Mouse (Mus musculus): ENCODE results near the gene Rph3a. TPM values are rescaled to one million over a fixed set of nuclear protein-coding genes. Genes with fewer than 3 reads are reported as not detected.

Gene Rph3a
- total and polyA plus RNA-seq, 3 experiments, result not detected

- Histone ChIP-seq H3K9me3 (replicated peaks; ENCODE audit: low read length) (peaks cover 4% of the 10 kb centered on the region), H3K27ac (ENCODE audit: insufficient read depth, low read depth) (no peak overlapping the region), H3K9ac (ENCODE audit: insufficient read depth, low read depth) (no peak overlapping the region), H3K27me3 (replicated peaks) (peaks cover 66% of the 10 kb centered on the region), H3K4me3 (replicated peaks in 1 of 3; ENCODE audit: low read depth in 2 of 3, low read length in 2 of 3, poor library complexity in 1 of 3) (no peak overlapping the region), H3K79me2 (replicated peaks; ENCODE audit: control insufficient read depth, extremely low read depth, insufficient read depth, poor library complexity, severe bottlenecking) (no peaks in the 10 kb centered on the region), H3K36me3 (replicated peaks in 1 of 2; ENCODE audit: control insufficient read depth in 1 of 2, insufficient read depth in 1 of 2, low read length in 1 of 2) (no peaks in the 10 kb centered on the region), H3K4me1 (ENCODE audit: control insufficient read depth in 1 of 2, insufficient read depth in 2 of 2) (peaks cover 17 to 44% of the 10 kb centered on the region in 2 experiments), H3K4me2 (ENCODE audit: insufficient read depth, low read depth, poor library complexity, severe bottlenecking) (peak overlapping the region; percentile 23; the same call in 1 of the 2 replicates)
- in situ Hi-C loops (cut with MboI; ENCODE audit: low pct_ligation_motif_present, low pct_unique_long_range_greater_than_20kb, low sequenced_read_pairs) (no loop called here), dilution Hi-C loops (cut with MboI; ENCODE audit: extremely low pct_ligation_motif_present, extremely low pct_unique_long_range_greater_than_20kb, low sequenced_read_pairs) (no loop called here)
- no peak for DNase-seq (ENCODE audit: extremely low read depth)
- no peak for TF ChIP-seq EP300 (IDR thresholded peaks at IDR 0.05; ENCODE audit: low read length)
- no peak for TF ChIP-seq UBTF (IDR thresholded peaks at IDR 0.05; ENCODE audit: low read depth, low read length)
- TF ChIP-seq POLR2A (IDR thresholded peaks at IDR 0.05; ENCODE audit: low read depth, low read length), result no peak
- no peak for TF ChIP-seq HCFC1 (IDR thresholded peaks at IDR 0.05; ENCODE audit: low read depth, low read length)
- no peak for TF ChIP-seq ZC3H11A (IDR thresholded peaks at IDR 0.05; ENCODE audit: low read depth, low read length)
- no peak for TF ChIP-seq CTCF (conservative IDR thresholded peaks at IDR 0.05 in 1 of 2, IDR thresholded peaks at IDR 0.05 in 1 of 2; ENCODE audit: low read depth in 2 of 2, low read length in 2 of 2)
- TF ChIP-seq JUN (IDR thresholded peaks at IDR 0.05; ENCODE audit: insufficient read depth, low read depth, low read length), result no peak
- no peak for TF ChIP-seq POLR2AphosphoS2 (IDR thresholded peaks at IDR 0.05; ENCODE audit: low read depth, low read length)
- no peak for TF ChIP-seq MXI1 (IDR thresholded peaks at IDR 0.05; ENCODE audit: low read depth, low read length)
- TF ChIP-seq ZKSCAN1 (IDR thresholded peaks at IDR 0.05; ENCODE audit: borderline replicate concordance, low read depth, low read length), result no peak
- no peak for TF ChIP-seq GABPA (IDR thresholded peaks at IDR 0.05; ENCODE audit: insufficient replicate concordance, low read depth, low read length)
- no peak for TF ChIP-seq ZMIZ1 (IDR thresholded peaks at IDR 0.05; ENCODE audit: low read depth, low read length)
- no peak for TF ChIP-seq NRF1 (IDR thresholded peaks at IDR 0.05; ENCODE audit: low read depth, low read length)
- no peak for TF ChIP-seq BHLHE40 (IDR thresholded peaks at IDR 0.05; ENCODE audit: low read depth, low read length)
- no peak for TF ChIP-seq SIN3A (IDR thresholded peaks at IDR 0.05; ENCODE audit: low read length)
Observed at GRCm38 (mm10) chr5:121008411-121009239, 1.3 kb downstream of the Rph3a start.

GRCm38 (mm10) chr5:121007563-121007962, 2.3 kb downstream of the Rph3a start:
- no peak overlapping the region for H3K27ac ChIP-seq (ENCODE audit: insufficient read depth, low read depth)
- H3K79me2 ChIP-seq (replicated peaks; ENCODE audit: control insufficient read depth, extremely low read depth, insufficient read depth, poor library complexity, severe bottlenecking), result no peaks in the 10 kb centered on the region
- DNase-seq (ENCODE audit: extremely low read depth), result no peak
- no peak overlapping the region for H3K4me3 ChIP-seq (replicated peaks in 1 of 3; ENCODE audit: low read depth in 2 of 3, low read length in 2 of 3, poor library complexity in 1 of 3)
- dilution Hi-C loops (cut with MboI; ENCODE audit: extremely low pct_ligation_motif_present, extremely low pct_unique_long_range_greater_than_20kb, low sequenced_read_pairs), result no loop called here
- H3K9ac ChIP-seq (ENCODE audit: insufficient read depth, low read depth), result no peak overlapping the region
- TF ChIP-seq RAD21 (IDR thresholded peaks at IDR 0.05; ENCODE audit: low read depth, low read length), result no peak
- no peak for TF ChIP-seq MEF2A (IDR thresholded peaks at IDR 0.05; ENCODE audit: borderline replicate concordance, low read depth, low read length)
- no peak for TF ChIP-seq ELF1 (IDR thresholded peaks at IDR 0.05; ENCODE audit: low read depth, low read length)
- TF ChIP-seq MYC (IDR thresholded peaks at IDR 0.05; ENCODE audit: low read depth, low read length), result no peak
- TF ChIP-seq RCOR1 (conservative IDR thresholded peaks at IDR 0.05; ENCODE audit: low read depth, low read length), result no peak
- TF ChIP-seq NELFE (IDR thresholded peaks at IDR 0.05; ENCODE audit: low read depth, low read length), result no peak
- no peak for TF ChIP-seq USF1 (IDR thresholded peaks at IDR 0.05; ENCODE audit: low read depth, low read length)
- no peak for TF ChIP-seq HCFC1 (IDR thresholded peaks at IDR 0.05; ENCODE audit: low read depth, low read length)
- no peak for TF ChIP-seq MAFK (IDR thresholded peaks at IDR 0.05; ENCODE audit: insufficient replicate concordance, low read length)
- no peak for TF ChIP-seq GABPA (IDR thresholded peaks at IDR 0.05; ENCODE audit: insufficient replicate concordance, low read depth, low read length)
- TF ChIP-seq USF2 (conservative IDR thresholded peaks at IDR 0.05; ENCODE audit: low read depth, low read length), result no peak
- TF ChIP-seq BHLHE40 (IDR thresholded peaks at IDR 0.05; ENCODE audit: low read depth, low read length), result no peak
- no peak for TF ChIP-seq ETS1 (conservative IDR thresholded peaks at IDR 0.05; ENCODE audit: low read depth, low read length)
- no peak for TF ChIP-seq ZC3H11A (IDR thresholded peaks at IDR 0.05; ENCODE audit: low read depth, low read length)
- TF ChIP-seq SIN3A (IDR thresholded peaks at IDR 0.05; ENCODE audit: low read length), result no peak
- TF ChIP-seq EP300 (IDR thresholded peaks at IDR 0.05; ENCODE audit: low read length), result no peak
- no peak for TF ChIP-seq CHD2 (IDR thresholded peaks at IDR 0.05; ENCODE audit: low read length)
- H3K27me3 ChIP-seq (replicated peaks), result peaks cover 73% of the 10 kb centered on the region
- H3K36me3 ChIP-seq (replicated peaks in 1 of 2; ENCODE audit: control insufficient read depth in 1 of 2, insufficient read depth in 1 of 2, low read length in 1 of 2), result no peaks in the 10 kb centered on the region
- no peak overlapping the region for H3K4me2 ChIP-seq (ENCODE audit: insufficient read depth, low read depth, poor library complexity, severe bottlenecking)
- in situ Hi-C loops (cut with MboI; ENCODE audit: low pct_ligation_motif_present, low pct_unique_long_range_greater_than_20kb, low sequenced_read_pairs), result no loop called here
- H3K9me3 ChIP-seq (replicated peaks; ENCODE audit: low read length), result peaks cover 4% of the 10 kb centered on the region
- H3K4me1 ChIP-seq (ENCODE audit: control insufficient read depth in 1 of 2, insufficient read depth in 2 of 2), result peaks cover 19 to 50% of the 10 kb centered on the region in 2 experiments

Data from CH12.LX (cell line).